Mouse (Mus musculus) embryonic facial prominence, embryonic 11.5 days (tissue): Measurements from ENCODE around the gene Mapk12. TPM values are rescaled to one million over a fixed set of nuclear protein-coding genes. Genes with fewer than 3 reads are reported as not detected.

Experiments
- ATAC-seq: fragments of 200-750 bp; cut with Nextera tagmentation; replicated peaks from 2 replicates; pipeline ENCODE4 v1.8.0; 2017; ENCODE audit warnings: low read depth; ENCODE audit not compliant: insufficient number of reproducible peaks, low FRiP score, low TSS enrichment
- DNase-seq: peaks from one replicate; pipeline ENCODE4 v3.0.0-alpha.2; 2015; ENCODE audit warnings: low spot score
- H3K27ac ChIP-seq: fragments of 300-500 bp; sonication (generic); replicated peaks from 2 replicates; pipeline ENCODE4 v1.5.1; 2014; ENCODE audit warnings: mild to moderate bottlenecking, low read depth, low read length, control low read depth
- H3K27me3 ChIP-seq: fragments of 300-500 bp; sonication (generic); 2 replicates; pipeline ENCODE4 v1.6.1; 2014; ENCODE audit warnings: mild to moderate bottlenecking, low read length, moderate library complexity, mixed read lengths; ENCODE audit not compliant: control insufficient read depth, insufficient read depth
- H3K36me3 ChIP-seq: fragments of 300-500 bp; sonication (generic); replicated peaks from 2 replicates; pipeline ENCODE4 v1.6.1; 2014; ENCODE audit warnings: low read depth, mild to moderate bottlenecking, low read length, moderate library complexity, mixed read lengths; ENCODE audit not compliant: control insufficient read depth, insufficient read depth
- H3K4me1 ChIP-seq: fragments of 300-500 bp; sonication (generic); 2 replicates; pipeline ENCODE4 v1.6.1; 2014; ENCODE audit warnings: low read length, mixed read lengths; ENCODE audit not compliant: control insufficient read depth, insufficient read depth
- H3K4me2 ChIP-seq: fragments of 300-500 bp; sonication (generic); 2 replicates; pipeline ENCODE4 v1.6.1; 2014; ENCODE audit warnings: low read depth, mild to moderate bottlenecking, control low read depth, low read length, moderate library complexity
- H3K4me3 ChIP-seq: fragments of 300-500 bp; sonication (generic); 2 replicates; pipeline ENCODE4 v1.5.1; 2014; ENCODE audit warnings: low read depth, low read length, control low read depth
- H3K9ac ChIP-seq: fragments of 300-500 bp; sonication (generic); replicated peaks from 2 replicates; pipeline ENCODE4 v1.6.1; 2014; ENCODE audit warnings: mild to moderate bottlenecking, control low read depth, low read length
- H3K9me3 ChIP-seq: fragments of 300-500 bp; sonication (generic); replicated peaks from 2 replicates; pipeline ENCODE4 v1.6.1; 2016; ENCODE audit warnings: mild to moderate bottlenecking, low read length, inconsistent platforms, mixed read lengths; ENCODE audit not compliant: control insufficient read depth
- WGBS: fragments of 180-500 bp; shearing (Covaris S2); extraction: QIAGEN DNeasy Blood & Tissue Kit; methylation state at CpG from one replicate; pipeline ENCODE4 v1.1.7; 2014; 5-methylcytosine and 5-hydroxymethylcytosine counted together
- polyA plus RNA-seq: library from polyadenylated mRNA; unstranded; fragments of >200 nt; fragmentation: Nextera tagmentation; extraction: Ambion mirVana; gene quantifications from 2 replicates; pipeline ENCODE4 v1.2.1, GENCODE M21; 2014

Mapk12 gene
- polyA plus RNA-seq, 1 experiment from 2014 or later, result 10.1 TPM

- H3K36me3 ChIP-seq, result no peaks in the 10 kb centered on the region; the same call in 1 of the 2 replicates
- peak overlapping the region; percentile 73 for H3K4me3 ChIP-seq
- H3K27me3 ChIP-seq, result no peaks in the 10 kb centered on the region
- WGBS, result under 1% methylated on average over 26 of the region's 26 CpGs
- H3K4me2 ChIP-seq, result peak overlapping the region; percentile 83
- no peaks in the 10 kb centered on the region for H3K9me3 ChIP-seq
- H3K4me1 ChIP-seq, result peaks cover 15% of the 10 kb centered on the region
- no peak for DNase-seq
- peak overlapping the region; percentile 86 for H3K27ac ChIP-seq
- H3K9ac ChIP-seq, result peak overlapping the region; percentile 83
- no peak for ATAC-seq
Observed at GRCm38 (mm10) chr15:89180081-89180541, 39.6 kb upstream of the Mapk12 start.

GRCm38 (mm10) chr15:89179630-89179964, 39.1 kb upstream of the Mapk12 start:
- Histone ChIP-seq H3K9ac (peak overlapping the region; percentile 83), H3K27ac (peak overlapping the region; percentile 23), H3K36me3 (no peaks in the 10 kb centered on the region; the same call in 1 of the 2 replicates), H3K4me2 (peak overlapping the region; percentile 83), H3K4me1 (peaks cover 15% of the 10 kb centered on the region), H3K4me3 (peak overlapping the region; percentile 73), H3K27me3 (no peaks in the 10 kb centered on the region), H3K9me3 (no peaks in the 10 kb centered on the region)
- ATAC-seq (no peak), DNase-seq (no peak)
- under 1% methylated on average over 6 of the region's 6 CpGs for WGBS

GRCm38 (mm10) chr15:89178954-89179629, 38.6 kb upstream of the Mapk12 start:
- WGBS, result 3% methylated on average over 14 of the region's 16 CpGs
- Histone ChIP-seq H3K4me2 (peak overlapping the region; percentile 83), H3K36me3 (no peaks in the 10 kb centered on the region; the same call in 1 of the 2 replicates), H3K4me3 (peak overlapping the region; percentile 73), H3K4me1 (peaks cover 15% of the 10 kb centered on the region), H3K9ac (peak overlapping the region; percentile 83), H3K27me3 (no peaks in the 10 kb centered on the region), H3K9me3 (no peaks in the 10 kb centered on the region), H3K27ac (peak overlapping the region; percentile 23)
- DNase-seq (peak; percentile 77), ATAC-seq (no peak)

- Histone ChIP-seq H3K36me3 (no peaks in the 10 kb centered on the region), H3K4me2 (peak overlapping the region; percentile 83), H3K9ac (peak overlapping the region; percentile 83), H3K27ac (0 out of 2 replicates have a peak overlapping the region, but pooled peaks have one; percentile 23), H3K4me1 (peaks cover 18% of the 10 kb centered on the region), H3K4me3 (peak overlapping the region; percentile 73), H3K27me3 (no peaks in the 10 kb centered on the region), H3K9me3 (no peaks in the 10 kb centered on the region)
- ATAC-seq (no peak), DNase-seq (no peak)
- 67% methylated on average over 7 of the region's 7 CpGs for WGBS
Observed at GRCm38 (mm10) chr15:89178260-89178860, 37.9 kb upstream of the Mapk12 start.

GRCm38 (mm10) chr15:89177576-89178259, 37.2 kb upstream of the Mapk12 start:
- Histone ChIP-seq H3K9me3 (no peaks in the 10 kb centered on the region), H3K4me3 (no peak overlapping the region; the same call in 1 of the 2 replicates), H3K4me1 (peaks cover 19% of the 10 kb centered on the region), H3K9ac (no peak overlapping the region), H3K36me3 (no peaks in the 10 kb centered on the region), H3K27me3 (no peaks in the 10 kb centered on the region), H3K4me2 (no peak overlapping the region), H3K27ac (no peak overlapping the region)
- 76% methylated on average over 4 of the region's 4 CpGs for WGBS
- ATAC-seq, result no peak
- no peak for DNase-seq

GRCm38 (mm10) chr15:89177121-89177520, 36.6 kb upstream of the Mapk12 start:
- Histone ChIP-seq H3K36me3 (no peaks in the 10 kb centered on the region), H3K9ac (no peak overlapping the region), H3K4me3 (no peak overlapping the region), H3K27me3 (no peaks in the 10 kb centered on the region), H3K4me1 (peaks cover 19% of the 10 kb centered on the region), H3K4me2 (no peak overlapping the region), H3K9me3 (no peaks in the 10 kb centered on the region), H3K27ac (no peak overlapping the region)
- no peak for ATAC-seq
- DNase-seq, result no peak
- WGBS, result 19% methylated on average over 5 of the region's 5 CpGs

GRCm38 (mm10) chr15:89175411-89176155, 35.1 kb upstream of the Mapk12 start:
- Histone ChIP-seq H3K9ac (no peak overlapping the region), H3K4me2 (no peak overlapping the region), H3K27me3 (no peaks in the 10 kb centered on the region), H3K4me1 (peaks cover 19% of the 10 kb centered on the region), H3K4me3 (no peak overlapping the region), H3K9me3 (no peaks in the 10 kb centered on the region), H3K36me3 (no peaks in the 10 kb centered on the region), H3K27ac (no peak overlapping the region)
- DNase-seq (no peak), ATAC-seq (no peak)
- 83% methylated on average over 13 of the region's 13 CpGs for WGBS
